Mouse (Mus musculus) right cerebral cortex, adult 2 months (tissue): ENCODE results near the gene Vps13d.

Source experiments
- DNase-seq, 2 experiments: peaks; one replicate each; pipeline ENCODE4 v3.0.0; 2021 to 2022; ENCODE audit warnings: low spot score in 2 of 2

Gene Vps13d

DNA sequence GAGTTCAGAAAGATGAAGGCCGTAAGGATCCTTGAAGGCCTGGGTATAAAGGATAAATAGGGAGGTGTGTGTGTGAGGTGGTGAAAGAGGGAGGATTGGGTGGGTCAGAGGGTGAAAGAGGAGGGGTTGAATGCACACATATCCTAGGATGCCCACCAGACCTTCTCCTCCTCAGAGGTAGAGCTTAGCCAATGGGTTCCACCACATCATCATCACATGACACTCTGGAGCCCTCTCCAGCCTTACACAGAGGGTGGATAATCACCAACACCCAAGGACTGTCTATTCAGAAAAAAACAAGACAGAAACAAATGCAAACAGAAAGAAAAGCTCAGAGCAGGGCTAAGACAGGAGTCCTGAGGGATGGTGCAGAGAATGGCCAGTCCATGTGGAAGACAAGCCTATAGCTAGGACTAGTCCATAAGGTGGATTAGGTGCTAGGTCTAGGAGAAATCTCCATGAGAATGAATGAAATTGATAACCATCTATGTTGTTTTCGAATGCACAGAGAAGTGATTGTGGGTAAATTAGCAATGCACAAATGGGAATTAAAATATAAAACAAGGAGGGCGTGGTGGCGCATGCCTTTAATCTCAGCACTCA lies 188.8 kb downstream of the Vps13d start:
- no peak for DNase-seq

DNA sequence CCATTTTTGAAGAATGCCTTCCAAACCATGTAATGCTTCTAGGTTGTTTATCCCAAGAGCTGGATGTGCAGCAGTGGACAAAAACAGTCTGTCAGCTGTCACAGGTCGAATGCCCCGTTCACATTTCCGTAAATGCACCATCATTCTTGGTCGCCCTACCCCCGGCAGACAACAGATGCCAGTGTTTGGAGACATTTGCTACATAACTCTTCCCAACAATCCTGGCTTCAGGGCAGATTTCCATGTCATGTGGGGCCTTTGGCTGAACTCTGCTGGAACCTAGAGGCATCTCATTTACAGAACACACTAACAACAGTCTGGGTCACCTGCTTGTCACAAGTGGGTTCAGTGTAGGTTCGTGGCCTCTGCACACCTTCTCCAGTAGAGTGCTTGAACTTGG lies 190.6 kb downstream of the Vps13d start:
- no peak for DNase-seq

DNA sequence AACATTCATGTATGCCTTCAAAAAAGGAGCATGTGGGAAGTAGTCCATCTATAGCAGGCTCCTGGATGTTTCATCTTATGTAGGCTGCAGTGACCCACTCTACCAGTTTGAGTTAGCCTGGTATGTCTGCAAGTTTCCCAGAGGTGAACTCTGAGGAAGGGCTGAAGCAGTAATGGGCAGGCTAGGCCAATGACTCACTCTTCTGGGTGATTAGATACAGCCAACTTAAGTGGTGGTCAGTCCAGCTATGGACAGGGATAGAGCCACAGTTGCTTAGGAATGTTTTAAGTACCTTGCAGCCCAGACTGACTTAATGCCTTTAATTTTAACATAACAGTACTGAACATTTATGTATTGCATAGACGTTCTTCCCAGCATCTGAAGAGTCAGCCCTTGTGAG lies 192.1 kb downstream of the Vps13d start:
- no peak for DNase-seq

DNA sequence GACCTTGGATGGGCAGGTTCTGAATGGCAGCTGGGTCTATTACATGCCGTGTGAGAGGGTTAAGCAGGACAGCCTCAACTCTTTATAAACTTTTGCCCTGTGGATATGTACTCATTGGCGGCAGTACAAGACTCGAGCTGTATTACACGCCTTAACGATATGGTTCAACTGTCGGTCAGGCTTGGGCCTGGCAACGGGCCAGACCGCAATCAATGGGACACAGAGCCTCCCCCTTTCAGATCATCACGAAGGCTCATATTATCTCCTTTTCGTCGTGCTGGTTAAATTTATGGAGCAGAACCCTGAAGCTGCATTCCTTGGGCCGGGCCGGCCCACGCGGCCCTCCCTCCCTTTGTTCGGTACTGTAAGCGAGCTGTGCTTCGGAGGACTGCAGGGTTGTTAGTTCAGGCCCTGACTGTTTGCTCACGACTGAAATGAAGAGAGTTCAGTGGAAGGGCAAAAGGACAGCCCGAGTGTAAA lies 194.9 kb downstream of the Vps13d start:
- no peak for DNase-seq

DNA sequence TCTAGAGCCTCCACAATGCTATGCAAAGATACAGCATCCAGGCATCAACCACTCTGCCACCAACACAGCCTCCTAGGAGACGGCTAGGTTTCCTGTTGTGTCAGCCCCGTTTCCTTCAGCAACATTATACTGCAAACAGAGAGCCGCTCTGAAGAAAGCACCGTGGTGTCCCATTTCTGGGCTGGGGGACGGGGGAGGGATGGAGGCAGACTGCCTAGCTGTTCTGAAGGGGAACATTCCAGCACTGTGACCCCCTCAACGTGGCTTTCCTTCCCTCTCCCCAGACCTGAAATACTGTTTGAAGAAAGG lies 195.3 kb downstream of the Vps13d start:
- no peak for DNase-seq

DNA sequence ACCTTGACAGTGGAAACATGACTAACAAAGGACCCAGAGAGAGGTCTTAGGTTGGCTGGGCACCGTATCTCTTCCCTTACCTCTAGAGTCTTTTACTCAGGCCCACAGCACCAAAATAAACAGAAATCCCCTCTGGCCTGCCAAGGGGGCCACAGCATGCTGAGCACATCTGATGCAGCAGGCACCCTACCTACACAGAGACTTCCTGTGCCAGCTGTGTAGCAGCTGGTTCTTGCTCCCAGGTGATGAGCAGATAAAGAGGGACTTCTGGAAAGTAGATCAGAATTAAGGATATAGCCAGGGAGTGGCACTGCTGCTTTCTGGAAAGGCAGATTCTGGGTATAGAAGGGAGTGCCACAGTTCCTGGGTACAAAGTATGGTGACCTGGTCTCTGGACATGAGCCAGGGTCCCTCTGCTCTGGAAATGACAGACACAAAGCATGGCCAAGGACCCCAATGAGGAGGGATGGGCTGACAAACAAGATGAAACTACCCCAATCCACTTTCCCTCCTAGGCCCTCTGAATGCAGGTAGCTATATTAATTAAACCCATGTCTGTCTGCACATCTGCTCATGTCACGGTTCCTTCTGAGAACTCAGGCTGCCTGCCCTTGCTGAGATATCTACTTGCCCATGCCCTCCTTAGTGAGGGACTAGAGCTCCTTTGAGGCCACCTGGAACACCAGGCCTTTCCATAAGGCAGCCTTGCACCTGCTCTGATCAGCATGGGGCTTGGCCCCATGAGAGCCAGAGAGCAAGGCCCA lies 195.8 kb downstream of the Vps13d start:
- no peak for DNase-seq

DNA sequence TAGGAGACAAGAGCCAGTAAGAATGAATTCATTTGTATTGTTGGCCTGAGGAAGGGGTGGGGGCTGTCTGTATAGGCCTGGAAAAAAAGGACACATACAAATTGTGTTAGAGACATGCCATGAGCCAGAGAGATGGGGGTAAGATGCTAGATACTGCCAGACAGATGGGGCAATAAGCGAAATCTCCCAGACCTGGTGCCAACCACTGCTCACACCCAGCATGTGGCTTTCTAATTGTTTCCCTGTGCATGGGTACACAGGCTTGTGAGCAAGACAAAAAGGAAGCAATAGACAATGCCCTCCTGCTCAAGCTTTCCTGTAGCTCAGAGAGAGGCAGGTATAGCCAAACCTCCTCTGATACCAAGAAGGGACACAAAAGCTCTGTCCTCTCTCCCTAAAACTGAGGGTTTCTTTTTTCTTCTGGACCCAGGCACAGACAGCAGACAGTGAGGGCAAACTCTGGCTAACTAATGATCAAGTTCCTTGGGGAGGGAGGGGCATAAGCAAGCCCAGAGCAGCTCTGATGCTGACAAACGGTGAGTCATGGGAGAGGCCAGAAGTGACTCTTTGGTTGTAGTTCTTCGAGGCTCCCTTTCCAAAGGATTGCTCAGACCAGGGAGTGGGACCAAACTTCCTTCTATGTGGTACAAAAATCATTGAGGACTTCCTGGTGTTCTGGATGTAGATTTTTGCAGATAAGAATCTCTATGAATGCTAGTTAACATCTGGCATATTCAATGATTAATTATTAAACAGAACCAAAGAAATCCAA lies 196.7 kb downstream of the Vps13d start:
- no peak for DNase-seq

DNA sequence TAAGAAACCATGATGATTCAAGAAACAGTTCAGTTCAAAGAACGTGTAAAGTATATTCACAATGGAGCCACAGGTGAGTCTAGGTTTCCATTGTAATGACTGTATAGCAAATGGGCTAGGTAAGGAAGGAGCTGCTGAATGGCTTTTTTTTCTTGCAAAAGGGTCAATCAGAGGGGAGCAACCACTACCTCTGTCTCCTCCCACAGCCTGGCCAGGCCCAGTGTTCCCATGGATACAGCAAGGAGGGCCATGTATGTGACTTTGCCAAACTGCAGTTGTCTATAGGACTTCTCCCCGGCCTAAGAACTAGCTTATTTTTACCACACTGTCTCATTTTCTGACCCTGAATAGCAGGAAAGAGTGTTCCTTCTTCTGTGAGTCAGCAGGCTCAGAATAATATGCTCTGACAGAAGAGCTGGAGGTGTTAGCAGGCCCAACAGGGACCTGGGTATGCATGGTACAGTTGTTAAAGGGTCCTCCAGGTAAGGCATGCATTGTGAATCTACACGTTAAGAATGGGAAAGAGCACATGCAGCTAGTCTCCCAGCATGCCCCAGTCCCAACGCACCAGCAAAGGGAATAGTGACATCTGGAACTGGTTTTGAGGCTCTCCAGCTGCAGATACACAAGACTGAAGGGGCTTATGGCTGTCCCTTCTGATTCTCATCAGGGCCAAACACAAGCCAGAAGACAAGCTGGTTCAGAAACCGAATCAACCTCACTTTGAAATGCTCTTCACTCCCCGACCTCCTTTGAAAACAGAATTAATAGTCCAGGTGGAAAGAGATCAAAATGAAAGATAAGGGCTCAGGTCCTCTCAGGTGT lies 197.6 kb downstream of the Vps13d start:
- no peak for DNase-seq

DNA sequence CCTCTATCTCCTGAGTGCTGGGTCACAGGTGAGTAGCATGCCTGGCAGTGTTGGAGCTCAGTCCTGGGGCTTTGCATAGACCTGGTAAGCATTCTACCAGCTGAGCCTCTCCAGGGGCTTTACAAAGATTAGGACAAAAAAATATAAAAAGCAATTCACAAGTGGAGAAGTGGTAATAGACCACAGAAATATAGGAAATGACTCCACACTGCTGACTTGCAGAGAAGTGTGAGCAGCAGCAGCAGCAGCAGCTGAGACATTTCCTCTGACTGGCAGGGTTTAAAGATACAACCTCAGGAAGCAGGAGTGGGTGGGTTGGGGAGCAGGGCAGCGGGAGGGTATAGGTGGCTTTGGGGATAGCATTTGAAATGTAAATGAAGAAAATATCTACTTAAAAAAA lies 199.0 kb downstream of the Vps13d start:
- no peak for DNase-seq

DNA sequence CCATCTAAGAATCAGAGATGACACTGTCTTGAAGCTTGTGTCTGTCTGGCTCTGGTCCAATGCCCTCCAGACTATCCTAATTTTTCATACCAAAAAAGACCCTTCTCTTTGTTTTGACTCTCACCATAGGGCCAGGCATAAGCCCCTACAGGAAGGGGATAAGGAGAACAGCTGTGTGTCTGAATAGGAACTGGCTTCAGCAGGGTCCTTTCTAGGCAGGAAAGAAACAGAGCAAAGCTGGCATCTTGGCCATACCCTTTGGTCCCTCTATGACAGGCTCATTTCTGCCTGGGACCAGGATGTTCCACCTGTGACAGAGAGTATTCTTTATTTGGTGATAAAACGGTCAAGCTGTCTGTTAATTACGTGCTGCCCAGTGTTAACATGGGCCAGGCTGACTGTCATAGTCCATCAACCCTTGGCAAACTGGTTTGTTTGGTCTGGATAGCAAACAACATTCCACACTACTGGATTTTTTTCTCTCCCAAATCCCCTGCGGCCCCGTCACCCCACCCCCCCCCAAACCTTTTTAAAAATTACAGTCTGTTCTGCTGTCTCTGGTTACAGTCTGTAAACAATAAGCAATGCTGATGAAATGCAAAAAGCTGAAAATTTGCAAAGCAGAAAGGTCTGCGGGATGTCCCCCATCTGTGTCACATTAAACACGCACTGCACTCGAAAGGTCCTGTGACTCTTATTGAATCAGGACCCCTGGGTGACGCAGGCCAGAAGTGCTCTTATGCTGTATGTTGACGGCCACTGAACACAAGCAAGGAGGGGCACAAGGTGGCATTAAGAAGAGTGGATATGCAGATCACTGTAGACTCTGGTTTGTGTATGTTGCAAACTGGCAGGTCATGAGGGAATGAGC lies 201.5 kb downstream of the Vps13d start:
- no peak for DNase-seq

DNA sequence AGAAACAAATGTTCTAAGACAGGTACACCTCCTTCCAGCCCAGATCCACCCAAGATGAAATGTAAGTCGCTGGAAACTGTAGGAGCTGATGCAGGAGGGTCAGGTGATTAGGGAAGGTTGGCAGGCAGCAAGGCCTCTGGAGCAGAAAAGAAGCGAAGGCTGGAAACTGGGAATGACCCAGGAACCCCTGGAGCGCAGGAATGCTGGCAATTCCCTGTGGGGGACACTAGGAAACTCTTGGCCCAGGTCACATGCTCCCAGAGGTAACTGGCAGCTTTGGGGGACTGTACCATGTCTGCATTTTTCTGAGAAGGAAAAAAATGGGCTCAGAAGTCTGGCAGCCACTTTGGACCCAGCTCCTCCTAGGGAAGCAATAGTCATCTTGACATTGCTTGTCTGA lies 202.4 kb downstream of the Vps13d start:
- DNase-seq, result no peak

DNA sequence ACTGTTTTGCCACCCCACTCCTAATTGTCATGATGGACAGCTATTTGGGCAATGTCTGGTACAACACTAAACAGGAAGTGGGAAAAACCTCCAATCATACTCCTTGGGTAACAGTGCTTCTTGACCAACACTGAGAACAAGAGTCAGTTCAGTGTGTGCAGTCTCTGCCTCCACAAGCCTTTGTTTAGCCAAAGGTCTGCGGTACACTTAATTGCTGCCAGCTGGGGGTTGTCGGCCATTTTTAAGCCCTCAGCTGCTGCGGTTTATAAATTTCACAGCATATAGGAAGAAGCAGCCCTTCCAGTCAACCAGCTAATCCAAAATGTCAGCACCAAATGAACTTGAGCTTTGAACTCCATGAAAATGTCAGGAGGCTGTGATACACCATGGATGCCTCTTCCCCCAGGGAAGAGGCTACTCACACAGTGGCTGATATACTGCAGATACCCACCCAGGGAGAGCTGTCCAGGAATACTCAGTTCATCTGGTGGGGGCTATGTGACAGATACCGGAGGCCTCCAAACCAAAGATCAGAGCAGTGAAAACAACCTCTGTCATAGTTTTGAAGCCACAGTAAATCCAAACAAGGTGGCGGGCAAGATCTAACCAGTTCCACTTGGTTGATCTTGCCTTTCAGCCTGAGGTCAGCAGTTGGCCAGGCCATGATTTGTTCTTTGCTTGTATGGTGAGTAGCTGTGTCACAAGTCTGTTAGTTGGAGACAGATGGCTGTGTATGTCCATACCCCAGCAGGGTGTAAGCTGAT lies 206.2 kb downstream of the Vps13d start:
- no peak for DNase-seq

DNA sequence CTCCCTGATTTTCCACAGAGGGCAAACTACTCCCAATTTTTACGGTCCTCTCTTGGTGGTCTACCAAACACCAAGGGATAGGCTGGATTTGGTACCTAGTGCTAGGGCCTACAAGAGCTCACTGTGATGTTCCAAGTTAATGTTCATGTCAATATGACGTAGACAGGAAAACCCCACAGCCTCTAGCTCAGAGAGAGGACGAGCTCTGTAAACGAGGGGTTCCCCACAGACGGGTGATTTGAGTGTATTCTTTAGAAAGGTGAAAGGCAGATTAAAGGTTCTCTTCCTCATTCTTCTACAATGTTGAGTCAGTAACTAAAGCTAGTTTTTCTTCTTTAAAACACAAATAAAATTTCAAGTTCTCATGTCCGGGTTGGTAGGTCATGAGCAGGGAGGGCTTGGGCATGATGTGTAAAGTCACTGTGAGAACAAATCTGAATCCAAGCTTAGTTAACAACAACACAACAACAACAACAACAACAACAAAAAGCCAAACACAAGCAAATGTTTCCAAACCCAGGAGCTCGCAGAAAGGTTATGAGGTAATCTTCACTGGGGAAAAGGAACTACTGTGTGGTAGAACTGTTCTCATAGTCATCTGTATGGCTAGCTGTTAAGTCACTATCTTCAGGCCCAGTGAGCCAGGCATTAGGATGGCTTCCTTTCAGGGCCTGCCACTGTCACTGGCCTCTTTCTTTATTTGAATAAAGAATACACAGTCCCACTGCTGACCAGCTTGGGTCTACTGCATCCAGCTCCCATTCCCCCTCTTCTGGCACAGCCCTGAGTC lies 208.6 kb downstream of the Vps13d start:
- no peak for DNase-seq

DNA sequence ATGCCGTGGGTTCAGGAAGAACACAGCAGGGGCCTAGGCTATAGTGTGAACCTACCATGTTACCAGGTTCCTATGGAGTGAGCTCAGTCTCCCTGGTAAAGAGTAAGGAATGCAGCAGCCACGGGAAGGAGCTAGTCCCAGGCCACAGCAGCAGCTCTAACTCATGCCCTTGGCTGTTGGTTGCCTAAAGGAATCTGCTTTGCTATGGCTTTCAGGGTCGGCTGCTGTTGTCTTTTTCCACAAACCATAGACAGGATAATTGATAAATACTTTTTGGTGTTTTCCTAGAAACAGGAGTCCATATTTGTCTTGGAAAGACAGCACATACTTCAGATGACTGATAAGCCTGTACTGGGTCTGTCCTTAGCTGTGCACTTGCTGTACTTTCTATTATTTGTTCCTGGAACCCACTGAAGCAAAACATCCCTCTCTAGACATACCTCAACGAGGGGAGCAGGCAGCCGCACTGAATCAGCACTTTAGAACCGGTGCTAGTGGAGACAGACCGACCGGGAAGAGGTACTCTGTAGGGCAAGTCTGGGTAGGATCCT lies 210.9 kb downstream of the Vps13d start:
- no peak for DNase-seq

DNA sequence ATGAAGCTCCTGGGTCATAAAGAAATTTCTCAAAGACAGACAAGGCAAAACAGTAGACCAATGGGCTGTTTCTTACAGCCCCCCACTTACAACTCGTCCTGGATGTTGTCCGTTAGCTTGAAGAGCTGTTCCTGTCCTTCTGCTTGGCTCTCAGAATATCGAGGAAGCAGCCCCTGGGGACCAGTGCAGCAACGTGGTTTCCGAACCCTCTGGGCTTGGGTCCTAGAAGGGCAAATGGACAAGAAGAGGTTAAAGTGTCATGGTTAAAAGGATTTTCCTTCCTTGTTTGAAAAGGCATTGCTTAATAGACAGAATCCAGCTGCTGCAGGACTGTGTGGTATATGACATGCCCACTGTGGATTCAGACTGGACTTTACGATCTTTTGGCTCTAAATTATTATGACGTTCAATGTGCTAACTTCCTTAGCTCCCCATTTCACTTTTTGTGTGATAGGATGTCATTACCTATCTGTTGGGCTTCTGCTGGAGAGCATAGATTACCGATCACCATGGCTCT lies 211.5 kb downstream of the Vps13d start:
- DNase-seq, result no peak

DNA sequence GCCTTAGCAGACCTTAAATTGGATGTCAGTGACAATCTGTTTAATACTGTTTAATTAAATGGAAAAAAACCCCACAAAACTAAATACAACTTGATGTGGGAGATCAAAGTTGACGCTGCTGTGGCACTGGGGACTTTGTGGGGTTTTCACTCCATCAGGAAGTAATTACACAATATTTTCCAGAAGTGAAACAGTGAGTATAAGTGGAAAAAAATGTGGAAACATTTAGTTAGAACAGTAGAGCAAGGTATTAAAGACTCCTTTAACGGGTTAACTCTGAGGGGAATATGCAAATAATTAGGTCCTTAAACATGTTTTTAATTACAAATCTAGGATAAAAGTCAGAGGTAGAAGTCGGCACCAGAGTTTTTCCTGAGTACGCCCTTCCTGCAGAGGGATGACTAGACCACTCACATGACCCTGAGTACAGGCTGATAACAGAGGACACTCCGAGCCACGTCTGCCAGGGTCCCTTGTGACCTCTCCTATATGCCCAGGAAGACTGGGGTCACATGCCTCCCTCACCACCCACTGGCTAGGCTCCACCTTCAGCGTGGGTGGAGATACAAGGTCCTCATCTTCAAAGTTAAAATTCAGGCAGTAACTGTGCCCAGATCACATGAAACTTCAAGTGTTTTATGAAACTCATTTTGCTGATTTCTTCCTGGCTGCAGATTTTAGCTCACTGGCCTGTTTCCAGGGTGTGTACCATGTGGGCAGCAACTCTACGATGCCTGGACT lies 213.8 kb downstream of the Vps13d start:
- DNase-seq, result peak; percentile 31 to 40

DNA sequence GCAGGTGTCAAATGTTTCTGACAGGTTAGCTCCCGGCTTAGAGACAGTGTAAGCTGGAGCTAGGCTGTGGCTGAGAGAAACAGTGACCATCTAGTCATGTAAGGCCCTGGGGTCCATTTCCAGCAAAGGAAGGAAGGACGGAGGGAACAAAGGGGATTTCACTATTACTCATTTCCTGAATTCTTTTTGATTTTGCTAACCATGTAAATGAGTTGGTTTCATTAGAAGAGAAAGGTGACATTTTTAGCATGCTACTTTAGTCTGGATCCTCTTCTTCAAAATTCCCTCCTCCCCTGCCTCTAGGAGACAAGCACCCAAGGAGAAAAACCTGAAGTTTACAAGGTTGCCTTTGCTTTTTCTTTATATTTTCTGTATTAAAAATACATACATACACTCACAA lies 214.7 kb downstream of the Vps13d start:
- DNase-seq, result no peak

DNA sequence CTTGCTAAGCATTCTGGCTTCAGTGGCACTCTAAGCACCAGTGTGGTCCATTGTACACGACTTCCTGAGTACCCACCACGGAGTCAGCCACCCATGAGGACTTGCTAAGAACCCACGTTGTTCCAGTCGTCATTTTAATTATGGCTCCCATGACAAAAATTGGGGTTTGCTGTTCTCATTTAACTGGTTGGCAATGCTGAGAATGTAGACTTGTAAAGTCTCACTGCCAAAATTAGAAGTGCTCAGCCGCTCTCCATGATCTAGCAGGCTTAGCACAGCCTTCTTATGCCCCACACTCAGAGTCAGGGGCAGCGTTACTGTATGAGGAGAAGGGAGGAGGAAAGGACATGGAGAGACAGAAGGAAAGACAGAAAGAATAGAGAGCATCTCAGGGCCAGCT lies 216.8 kb downstream of the Vps13d start:
- no peak for DNase-seq
